Mouse (Mus musculus): ENCODE data around the gene Gm20914. TPM values are rescaled to one million over a fixed set of nuclear protein-coding genes. Genes with fewer than 3 reads are reported as not detected.
"Not testable (repeated sequence)": the region's sequence is repeated elsewhere in the genome, so short reads cannot be mapped to it uniquely, and the experiment has no call there.

Gm20914 gene
- total RNA-seq (2021) = not detected
- long read RNA-seq, experiment 1 = 0 reads
- long read RNA-seq, experiment 2 = 0 reads

DNA sequence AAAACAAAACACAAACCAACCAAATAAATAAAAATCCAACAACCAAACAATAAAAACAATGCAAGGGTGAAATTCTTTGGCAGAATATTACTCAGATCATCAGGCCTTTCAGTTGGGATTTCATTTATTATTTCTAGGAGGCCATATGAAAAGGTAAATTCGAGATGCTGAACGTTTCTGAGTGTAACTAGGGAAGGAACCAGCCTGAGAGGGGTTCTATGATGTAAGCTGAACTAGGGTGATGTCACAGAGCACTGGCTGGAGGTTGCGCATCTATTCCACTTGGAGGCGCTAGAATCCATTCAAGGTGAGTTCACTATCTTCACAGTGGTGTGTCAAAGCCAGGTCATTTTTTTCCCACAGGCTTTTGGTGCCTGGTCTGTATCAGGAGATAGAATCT lies at the start of gene Gm20914:
TSS of gene Gm20914 (plus strand) at position 301 of the 400 bp plus-strand sequence.
- H3K27ac ChIP-seq; intact Hi-C loops (cut with DNase I); DNase-seq; H3K4me3 ChIP-seq: not testable (repeated sequence)

Other genes with a start within 250 kb of the Gm20914 start
- not detected for gene Gm21854, start 69.0 kb upstream of the Gm20914 start, total RNA-seq (2021)
- not detected for gene Gm28171, start 67.4 kb downstream of the Gm20914 start, total RNA-seq (2021)
- not detected for gene Gm21778, start 216.5 kb downstream of the Gm20914 start, total RNA-seq (2021)

All from gastrocnemius, adult 2 months (tissue).